Mouse (Mus musculus): ENCODE results near the gene Ctdnep1.
"Not testable (repeated sequence)": the region's sequence is repeated elsewhere in the genome, so short reads cannot be mapped to it uniquely, and the experiment has no call there.

Gene Ctdnep1

GRCm38 (mm10) chr11:70010961-70011360 lies 30.0 kb downstream of the Ctdnep1 start:
- DNase-seq (ENCODE audit: low spot score in 2 of 2) = no peak

- DNase-seq (ENCODE audit: low spot score in 2 of 2) = no peak
Measured at GRCm38 (mm10) chr11:70012931-70013330, 32.0 kb downstream of the Ctdnep1 start.

GRCm38 (mm10) chr11:70013408-70013807 lies 32.5 kb downstream of the Ctdnep1 start:
- DNase-seq (ENCODE audit: low spot score in 2 of 2) = no peak

GRCm38 (mm10) chr11:70014051-70014450 lies 33.1 kb downstream of the Ctdnep1 start:
- no peak for DNase-seq (ENCODE audit: low spot score in 2 of 2)

GRCm38 (mm10) chr11:70014880-70015558 lies 34.1 kb downstream of the Ctdnep1 start, which contains the start of gene Acadvl:
Gene Acadvl, minus strand, starts transcription at chr11:70015411.
- DNase-seq (ENCODE audit: low spot score in 2 of 2) = peak; percentile 78 to 83

- DNase-seq (ENCODE audit: low spot score in 2 of 2) = no peak
Measured at GRCm38 (mm10) chr11:70015677-70016076, 34.7 kb downstream of the Ctdnep1 start.

- not testable (repeated sequence) for DNase-seq (ENCODE audit: low spot score in 2 of 2)
Measured at GRCm38 (mm10) chr11:70016177-70016576, 35.2 kb downstream of the Ctdnep1 start.

- DNase-seq (ENCODE audit: low spot score in 2 of 2) = no peak
Measured at GRCm38 (mm10) chr11:70016669-70017068, 35.7 kb downstream of the Ctdnep1 start, which contains the start of gene Dlg4. Gene Dlg4, plus strand, starts transcription at chr11:70016942.

- no peak for DNase-seq (ENCODE audit: low spot score in 2 of 2)
Measured at GRCm38 (mm10) chr11:70017199-70017767, 36.3 kb downstream of the Ctdnep1 start.

- peak; percentile 46 to 64 for DNase-seq (ENCODE audit: low spot score in 2 of 2)
Measured at GRCm38 (mm10) chr11:70018131-70018990, 37.4 kb downstream of the Ctdnep1 start.

GRCm38 (mm10) chr11:70019495-70020021 lies 38.6 kb downstream of the Ctdnep1 start:
- no peak for DNase-seq (ENCODE audit: low spot score in 2 of 2)

- peak; percentile 60 to 69 for DNase-seq (ENCODE audit: low spot score in 2 of 2)
Measured at GRCm38 (mm10) chr11:70020022-70020631, 39.2 kb downstream of the Ctdnep1 start.

- DNase-seq (ENCODE audit: low spot score in 2 of 2) = peak; percentile 73
Measured at GRCm38 (mm10) chr11:70020731-70021263, 39.8 kb downstream of the Ctdnep1 start.

GRCm38 (mm10) chr11:70021264-70022132 lies 40.5 kb downstream of the Ctdnep1 start:
- DNase-seq (ENCODE audit: low spot score in 2 of 2) = peak; percentile 92

GRCm38 (mm10) chr11:70023481-70024150 lies 42.7 kb downstream of the Ctdnep1 start:
- no peak for DNase-seq (ENCODE audit: low spot score in 2 of 2)

GRCm38 (mm10) chr11:70024151-70024514 lies 43.2 kb downstream of the Ctdnep1 start:
- no peak for DNase-seq (ENCODE audit: low spot score in 2 of 2)

GRCm38 (mm10) chr11:70026689-70027088 lies 45.7 kb downstream of the Ctdnep1 start:
- no peak for DNase-seq (ENCODE audit: low spot score in 2 of 2)

- peak; percentile 22 to 38 for DNase-seq (ENCODE audit: low spot score in 2 of 2)
Measured at GRCm38 (mm10) chr11:70027397-70027796, 46.4 kb downstream of the Ctdnep1 start.

GRCm38 (mm10) chr11:70028401-70029129 lies 47.6 kb downstream of the Ctdnep1 start:
- DNase-seq (ENCODE audit: low spot score in 2 of 2) = no peak
